Mouse (Mus musculus): Measurements from ENCODE around the gene B3gnt2.

GRCm38 (mm10) chr11:22892466-22892865, 31.7 kb upstream of the B3gnt2 start:
- no peak for TF ChIP-seq EP300 (IDR thresholded peaks at IDR 0.05)
- no peak for TF ChIP-seq CTCF (IDR thresholded peaks at IDR 0.05)
